Mouse (Mus musculus): ENCODE results near the gene Irf1.

DNA sequence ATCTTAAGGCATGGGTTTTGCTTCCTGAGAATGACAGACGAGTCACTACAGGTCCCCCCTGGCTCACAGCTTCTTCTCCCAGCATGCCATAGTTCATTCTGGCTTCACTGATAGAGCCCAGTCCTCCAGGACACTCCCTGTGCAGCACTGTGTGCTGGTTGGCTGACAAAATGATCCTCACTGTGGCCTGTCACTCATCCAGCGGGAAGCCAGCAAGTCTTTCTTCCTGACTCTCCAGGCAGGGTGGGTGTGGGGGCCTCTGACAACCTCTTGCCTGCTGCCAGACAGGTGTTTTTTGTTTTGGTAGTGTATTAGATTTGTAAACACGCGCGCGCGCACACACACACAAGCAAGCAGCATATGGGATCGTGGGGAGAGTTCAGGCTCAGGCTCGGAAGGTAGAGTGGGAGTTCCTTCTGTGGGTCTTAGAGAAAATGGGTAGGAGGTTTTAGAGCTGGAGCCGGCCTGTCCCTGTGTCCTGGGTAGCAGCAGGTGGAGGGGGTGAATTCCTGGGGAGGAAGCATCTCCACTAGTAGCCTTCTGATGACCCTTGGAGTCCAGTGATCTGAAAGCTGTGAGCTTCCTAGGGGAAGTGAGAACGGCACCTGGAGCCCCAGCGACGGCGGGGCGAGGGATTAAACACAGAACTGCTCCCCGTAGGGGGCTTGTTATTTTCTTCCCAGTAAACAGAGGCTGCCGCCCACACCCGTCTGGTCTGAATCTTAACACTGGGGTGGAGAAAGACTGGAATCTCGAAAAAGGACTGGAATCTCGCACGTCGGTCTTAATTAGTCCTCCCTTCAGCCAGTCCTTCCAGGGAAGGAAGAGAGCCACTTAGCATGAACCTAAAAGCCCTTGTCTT, 10.0 kb upstream of the Irf1 start:
- TF ChIP-seq CTCF (IDR thresholded peaks at IDR 0.05; ENCODE audit: borderline replicate concordance, insufficient read depth, low read depth, low read length) (no peak), POLR2A (IDR thresholded peaks at IDR 0.05; ENCODE audit: borderline replicate concordance, insufficient read depth, low read length) (no peak)

Data from cerebellum, adult 2 months (tissue).